Mouse (Mus musculus): ENCODE results near the gene Vsig10.
"Not testable (repeated sequence)": the region's sequence is repeated elsewhere in the genome, so short reads cannot be mapped to it uniquely, and the experiment has no call there.

The Vsig10 gene

DNA sequence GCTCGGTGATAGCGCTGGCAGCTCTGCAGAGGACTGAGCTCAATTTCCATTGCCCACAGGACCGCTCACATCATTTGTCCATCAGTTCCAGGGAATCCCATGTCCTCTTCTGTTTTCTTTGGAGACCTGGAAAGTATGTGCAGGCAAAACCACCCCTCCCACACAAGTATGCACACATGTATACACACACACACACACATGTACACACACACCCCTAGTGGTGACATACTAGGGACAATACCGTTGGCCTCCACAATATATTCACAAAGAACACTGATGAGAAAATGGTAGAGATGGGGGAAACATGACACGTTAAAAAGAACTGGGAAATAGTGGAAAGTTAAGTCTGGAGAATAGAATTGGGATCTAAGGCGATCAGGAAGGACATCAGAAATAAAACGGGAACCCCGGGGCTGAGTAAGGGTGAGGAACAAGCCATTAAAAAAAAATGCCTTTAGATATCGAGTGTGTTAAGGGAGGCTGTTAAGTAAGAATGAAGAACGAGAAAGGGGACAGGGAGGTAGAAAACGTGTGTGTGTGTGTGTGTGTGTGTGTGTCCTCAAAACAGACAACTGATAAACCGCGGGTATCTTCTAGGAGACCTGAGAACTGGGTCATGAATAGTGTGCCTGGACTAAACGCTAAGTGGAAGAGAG, 36.9 kb downstream of the Vsig10 start:
- DNase-seq (ENCODE audit: low read depth, low spot score): no peak

GRCm38 (mm10) chr5:117356365-117357128, 37.7 kb downstream of the Vsig10 start:
- DNase-seq (ENCODE audit: low read depth, low spot score): peak; percentile 89

DNA sequence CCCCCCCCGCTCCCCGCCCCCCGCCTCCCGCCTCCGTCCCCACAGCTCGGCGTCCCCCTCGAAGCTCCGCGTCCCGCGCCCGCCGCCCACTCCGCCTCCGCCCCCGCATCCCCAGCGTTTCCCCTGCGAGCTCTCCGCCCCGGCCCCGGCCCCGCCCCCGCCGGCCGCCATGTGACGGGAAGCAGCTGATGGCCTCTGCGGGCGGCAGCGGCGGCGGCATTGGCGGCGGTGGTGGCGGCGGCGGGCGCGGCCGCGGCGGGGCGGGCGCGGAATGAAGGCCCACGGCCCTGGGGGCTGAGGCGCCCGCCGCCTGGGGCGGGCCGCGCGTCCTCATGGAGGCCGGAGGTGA, 38.2 kb downstream of the Vsig10 start, which contains the start of gene Wsb2:
Gene Wsb2 (plus strand): TSS at position 176 of the 349 bp plus-strand sequence.
- peak; percentile 77 for DNase-seq (ENCODE audit: low read depth, low spot score)

DNA sequence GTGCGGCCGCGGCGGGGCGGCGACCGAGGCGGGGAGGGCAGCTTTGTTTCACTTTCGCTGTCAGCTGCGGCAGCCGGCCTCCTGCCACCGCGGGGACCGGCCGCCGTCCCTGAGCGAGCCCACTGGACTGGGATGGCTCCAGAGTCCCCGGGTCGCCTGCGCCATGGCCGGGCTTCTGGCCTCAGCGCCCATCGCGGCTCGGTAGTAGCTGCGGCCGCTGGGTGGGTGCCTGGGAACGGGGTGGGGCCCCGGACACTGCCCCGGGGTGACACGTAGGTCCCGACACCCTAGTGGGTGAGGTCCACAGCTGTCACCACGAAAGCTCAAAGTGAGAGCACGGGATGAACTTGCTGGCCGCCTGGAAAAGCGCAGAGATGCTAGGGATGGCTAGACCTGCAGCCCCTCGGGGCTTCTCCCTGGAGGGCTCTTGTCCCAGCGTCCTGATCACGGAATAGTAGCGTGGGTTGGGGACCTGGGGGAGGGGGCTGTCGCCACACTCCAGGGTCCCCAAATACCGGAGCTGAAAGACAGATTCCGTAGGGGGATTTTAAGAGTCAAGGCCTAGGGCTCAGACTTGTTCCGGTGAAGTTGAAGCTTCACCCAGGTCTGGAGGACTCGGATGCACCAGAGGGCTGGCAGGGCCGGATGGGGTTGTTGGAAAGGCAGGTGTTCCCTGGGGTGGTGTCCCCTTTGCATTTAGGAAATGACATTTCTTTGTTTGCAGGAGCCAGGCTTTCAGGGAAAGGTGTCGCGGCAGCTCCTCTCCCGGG, 38.8 kb downstream of the Vsig10 start:
- peak; percentile 66 for DNase-seq (ENCODE audit: low read depth, low spot score)

- peak; percentile 43 for DNase-seq (ENCODE audit: low read depth, low spot score)
Measured at GRCm38 (mm10) chr5:117358248-117358630, 39.4 kb downstream of the Vsig10 start.

DNA sequence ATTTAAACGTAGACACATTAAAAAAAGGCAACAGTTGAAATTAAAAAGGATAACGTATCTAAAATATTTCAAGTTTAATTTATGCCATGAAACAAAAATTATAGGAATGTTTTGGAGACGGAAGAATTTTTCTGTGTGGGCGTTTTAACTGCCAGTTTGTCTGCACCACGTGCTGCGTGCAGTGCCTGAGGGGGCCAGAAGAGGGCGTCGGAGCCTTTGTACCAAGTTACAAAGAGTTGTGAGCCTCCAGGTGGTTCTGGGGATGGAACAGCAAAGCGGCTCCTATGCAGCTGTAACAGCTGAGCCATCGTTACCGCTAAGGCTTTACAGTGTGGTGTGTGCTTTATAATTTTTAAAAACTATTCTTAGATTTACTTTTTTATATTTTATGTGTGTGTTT, 39.8 kb downstream of the Vsig10 start:
- peak; percentile 94 for DNase-seq (ENCODE audit: low read depth, low spot score)

DNA sequence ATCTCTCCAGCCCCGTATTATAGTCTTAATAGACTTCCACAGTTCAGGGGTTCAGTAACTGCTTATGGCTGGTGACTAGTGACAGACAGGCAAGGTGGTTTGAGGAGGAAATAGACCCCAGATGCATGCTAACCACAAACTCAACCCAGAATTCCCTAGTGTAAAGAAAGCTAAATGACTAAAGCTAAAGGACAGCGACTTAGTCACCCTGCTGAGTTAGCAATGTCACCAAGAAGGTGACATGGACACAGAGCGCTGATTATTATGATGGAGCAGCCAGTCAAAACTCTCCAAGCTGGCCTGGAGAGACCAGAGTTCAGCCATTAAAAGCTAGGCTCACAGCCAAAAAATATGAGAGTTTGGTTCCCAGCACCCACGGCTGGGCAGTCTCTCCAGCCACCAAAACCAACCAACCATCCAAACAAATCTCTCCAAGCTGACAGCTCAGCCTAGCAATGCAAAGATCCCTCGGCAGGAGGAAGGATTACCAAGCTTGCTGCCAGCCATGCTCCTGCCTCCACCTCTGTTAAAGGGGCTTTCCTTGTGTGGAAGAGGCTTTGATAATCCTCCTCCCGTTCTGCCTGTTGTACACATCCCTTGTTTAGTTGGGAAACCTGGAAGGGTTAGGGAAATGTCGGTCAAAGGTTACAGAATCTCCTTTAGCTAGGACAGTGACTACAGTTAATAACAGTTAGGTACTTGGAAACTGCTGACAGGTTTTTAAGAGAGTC, 40.8 kb downstream of the Vsig10 start:
- no peak for DNase-seq (ENCODE audit: low read depth, low spot score)

DNA sequence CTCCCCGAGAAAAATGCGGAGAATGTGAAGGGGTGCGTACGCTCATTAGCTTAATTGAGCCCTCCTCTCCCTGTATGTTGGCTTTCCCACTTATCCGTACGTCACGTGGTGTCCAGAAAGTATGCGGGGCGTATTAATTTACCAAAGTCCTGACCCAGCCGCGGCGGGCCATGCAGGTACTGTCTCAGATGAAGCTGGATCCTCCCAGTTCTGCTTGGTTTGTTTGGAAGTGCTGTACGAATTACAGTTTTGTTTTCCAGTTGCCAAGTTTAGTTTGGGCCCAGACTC, 41.3 kb downstream of the Vsig10 start:
- DNase-seq (ENCODE audit: low read depth, low spot score): peak; percentile 80

DNA sequence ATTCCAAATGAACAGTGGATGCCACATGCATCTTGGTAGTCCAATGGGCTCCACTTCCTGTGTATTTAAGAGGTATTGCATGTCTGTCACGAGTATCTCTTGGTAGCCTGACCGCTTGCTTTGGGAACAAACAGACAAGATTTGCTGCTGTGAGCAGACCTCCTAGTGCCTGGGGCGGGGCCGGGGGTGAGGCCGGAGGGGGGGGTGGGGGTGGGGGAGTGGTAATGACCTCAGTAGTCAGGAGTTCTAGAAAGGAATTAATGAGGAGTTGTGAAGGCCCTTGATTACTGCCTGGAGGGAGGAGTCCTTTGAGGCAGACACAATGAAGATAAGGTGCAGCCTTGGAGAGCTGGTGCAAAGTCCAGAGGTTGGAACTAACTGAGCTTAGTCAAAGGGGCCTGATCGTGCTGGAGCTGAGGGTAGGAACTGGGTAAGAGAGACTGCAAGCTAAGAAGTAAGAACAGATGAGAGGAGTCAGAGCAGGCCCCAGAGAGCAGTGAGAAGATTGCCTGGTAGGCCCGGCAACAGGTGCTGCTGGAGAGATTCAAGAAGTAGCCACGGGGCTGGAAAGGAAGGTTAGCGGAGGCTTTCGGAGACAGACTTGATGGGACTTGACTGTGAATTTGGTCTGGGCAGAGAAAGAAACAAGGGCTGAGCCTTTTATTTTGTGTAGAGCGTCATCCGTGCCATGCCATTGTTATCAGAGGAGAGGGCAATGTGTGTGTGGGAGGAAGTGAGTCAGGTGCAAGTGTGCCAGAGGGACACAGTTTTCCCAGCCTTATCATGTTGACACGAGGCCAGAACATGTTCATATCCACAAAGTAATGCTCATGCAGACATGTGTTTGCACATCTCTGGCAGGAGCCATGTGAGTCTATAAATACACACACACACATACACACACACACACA, 42.0 kb downstream of the Vsig10 start:
- peak; percentile 80 for DNase-seq (ENCODE audit: low read depth, low spot score)

DNA sequence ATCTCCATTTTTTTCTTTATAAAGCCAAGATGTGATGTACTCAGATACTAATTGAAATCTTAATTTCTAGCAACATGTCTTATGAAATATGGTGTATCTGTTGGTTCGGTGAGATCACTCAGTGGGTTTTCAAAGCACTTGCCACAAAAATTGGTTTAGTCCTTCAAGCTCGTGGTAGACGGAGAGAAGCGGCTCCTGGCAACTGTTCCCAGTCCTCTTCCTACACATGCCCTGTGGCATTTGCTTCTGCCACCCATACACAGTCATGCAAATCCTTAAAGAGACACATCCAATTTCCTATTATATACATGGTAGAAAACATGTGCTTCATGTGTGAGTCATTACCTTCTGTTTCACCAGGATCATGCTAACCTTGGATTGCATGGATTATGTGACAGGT, 42.7 kb downstream of the Vsig10 start:
- DNase-seq (ENCODE audit: low read depth, low spot score): no peak

DNA sequence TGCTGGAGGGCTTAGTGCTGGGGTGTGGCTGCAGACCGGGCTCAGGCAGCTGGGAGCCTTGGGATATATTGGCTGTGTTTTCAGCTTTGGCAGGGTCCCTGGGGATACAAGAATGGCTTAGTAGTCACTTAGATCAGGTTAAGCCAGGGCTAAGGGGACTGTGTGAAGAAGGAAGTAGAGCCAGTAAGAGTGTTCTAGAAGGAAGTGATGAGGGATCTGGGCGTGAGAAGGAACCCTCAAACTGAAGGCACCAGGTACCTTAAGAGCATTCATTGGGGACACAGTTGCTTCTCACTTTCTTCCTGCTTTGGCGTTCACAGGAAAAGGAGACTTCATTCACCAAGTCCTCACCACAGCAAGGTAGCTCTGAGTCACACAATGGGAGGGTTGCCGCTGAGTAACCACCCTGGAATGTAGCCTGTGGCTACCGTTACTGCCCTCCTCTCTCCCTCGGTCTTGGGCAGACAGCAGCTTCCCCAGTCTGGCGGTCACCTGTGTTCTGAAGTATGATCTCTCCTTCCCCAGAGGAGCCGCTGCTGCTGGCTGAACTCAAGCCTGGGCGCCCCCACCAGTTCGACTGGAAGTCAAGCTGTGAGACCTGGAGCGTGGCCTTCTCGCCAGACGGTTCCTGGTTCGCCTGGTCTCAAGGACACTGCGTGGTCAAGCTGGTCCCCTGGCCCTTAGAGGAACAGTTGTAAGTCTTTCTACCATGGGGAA, 44.3 kb downstream of the Vsig10 start:
- no peak for DNase-seq (ENCODE audit: low read depth, low spot score)

DNA sequence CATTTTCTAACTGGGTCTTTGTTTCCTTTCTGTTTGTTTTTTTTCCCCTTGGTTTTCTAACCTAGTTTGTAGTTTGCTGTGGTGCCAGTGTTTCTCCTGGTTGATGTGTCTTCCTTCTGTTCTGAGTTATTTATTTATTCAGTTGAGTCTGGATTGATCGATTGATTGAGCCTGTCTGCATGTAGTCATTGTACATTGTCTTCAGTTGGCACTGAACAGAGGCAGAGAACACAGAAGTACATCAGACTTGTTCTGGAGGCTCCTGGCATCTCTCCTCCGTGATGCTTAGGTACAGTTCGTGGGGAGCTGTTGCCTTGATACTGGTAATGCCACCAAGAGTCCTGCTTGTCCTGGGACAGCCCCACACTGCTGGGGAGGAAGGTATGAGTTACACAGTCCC, 45.9 kb downstream of the Vsig10 start:
- DNase-seq (ENCODE audit: low read depth, low spot score): no peak

DNA sequence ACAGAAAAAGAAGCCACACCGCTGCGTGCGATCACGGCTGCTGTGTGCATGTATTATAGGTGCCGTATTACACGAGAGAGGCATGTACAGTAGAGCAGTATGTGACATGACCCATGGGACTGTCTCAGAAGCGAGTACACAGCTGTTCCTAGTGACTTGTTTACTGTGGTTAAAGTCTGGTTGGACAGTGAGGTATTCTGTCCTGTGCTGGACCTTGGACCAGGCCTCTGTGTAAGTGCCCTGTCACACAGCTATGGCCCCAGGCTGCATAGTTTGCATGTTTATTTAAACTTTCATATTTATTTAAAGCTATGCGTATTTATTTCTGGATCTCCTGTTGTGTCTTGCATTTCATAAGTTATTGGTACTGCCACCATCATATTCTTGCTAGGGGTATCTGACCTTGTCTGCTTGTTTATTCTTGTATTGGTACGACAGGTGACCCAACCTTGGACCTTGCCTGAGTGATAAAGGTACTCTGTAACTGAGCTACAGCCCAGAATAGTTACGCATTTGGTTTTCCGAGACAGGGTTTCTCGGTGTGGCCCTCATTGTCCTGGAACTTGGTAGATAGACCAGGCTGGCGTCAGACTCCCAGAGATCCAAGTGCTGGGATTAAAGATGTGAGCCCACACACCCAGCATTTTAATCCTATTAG, 47.1 kb downstream of the Vsig10 start:
- no peak for DNase-seq (ENCODE audit: low read depth, low spot score)

DNA sequence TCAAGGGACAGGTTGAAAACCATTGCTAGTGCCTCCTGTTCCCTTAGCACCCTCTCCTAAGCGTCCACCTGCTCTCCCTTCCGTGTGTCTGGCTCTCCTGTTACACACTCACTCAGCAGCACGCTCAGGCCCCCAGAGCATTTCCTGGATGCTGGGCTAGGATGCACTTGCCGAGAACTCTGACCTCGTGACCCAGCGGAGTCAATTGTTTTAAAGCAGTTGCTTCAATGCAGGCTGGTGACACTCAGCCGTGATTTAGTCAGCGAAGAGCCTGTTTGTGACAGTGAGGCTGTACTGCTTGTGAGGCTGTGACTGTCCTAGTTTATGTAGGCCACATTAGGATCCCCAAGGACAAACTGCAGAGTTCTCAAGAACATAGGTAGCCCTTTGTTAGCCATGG, 48.3 kb downstream of the Vsig10 start:
- no peak for DNase-seq (ENCODE audit: low read depth, low spot score)

DNA sequence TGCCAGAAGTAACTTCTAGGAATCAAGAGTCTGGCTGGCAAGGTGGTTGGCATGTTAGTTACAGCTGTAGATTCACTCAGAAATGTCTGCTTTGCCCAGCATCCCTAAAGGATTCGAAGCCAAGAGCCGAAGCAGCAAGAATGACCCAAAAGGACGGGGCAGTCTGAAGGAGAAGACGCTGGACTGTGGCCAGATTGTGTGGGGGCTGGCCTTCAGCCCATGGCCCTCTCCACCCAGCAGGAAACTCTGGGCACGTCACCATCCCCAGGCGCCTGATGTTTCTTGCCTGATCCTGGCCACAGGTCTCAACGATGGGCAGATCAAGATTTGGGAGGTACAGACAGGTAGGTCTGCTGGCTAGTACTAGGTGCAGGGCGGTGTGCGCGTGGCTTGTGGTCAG, 51.7 kb downstream of the Vsig10 start:
- DNase-seq (ENCODE audit: low read depth, low spot score): no peak

GRCm38 (mm10) chr5:117373418-117373817, 54.5 kb downstream of the Vsig10 start:
- no peak for DNase-seq (ENCODE audit: low read depth, low spot score)

DNA sequence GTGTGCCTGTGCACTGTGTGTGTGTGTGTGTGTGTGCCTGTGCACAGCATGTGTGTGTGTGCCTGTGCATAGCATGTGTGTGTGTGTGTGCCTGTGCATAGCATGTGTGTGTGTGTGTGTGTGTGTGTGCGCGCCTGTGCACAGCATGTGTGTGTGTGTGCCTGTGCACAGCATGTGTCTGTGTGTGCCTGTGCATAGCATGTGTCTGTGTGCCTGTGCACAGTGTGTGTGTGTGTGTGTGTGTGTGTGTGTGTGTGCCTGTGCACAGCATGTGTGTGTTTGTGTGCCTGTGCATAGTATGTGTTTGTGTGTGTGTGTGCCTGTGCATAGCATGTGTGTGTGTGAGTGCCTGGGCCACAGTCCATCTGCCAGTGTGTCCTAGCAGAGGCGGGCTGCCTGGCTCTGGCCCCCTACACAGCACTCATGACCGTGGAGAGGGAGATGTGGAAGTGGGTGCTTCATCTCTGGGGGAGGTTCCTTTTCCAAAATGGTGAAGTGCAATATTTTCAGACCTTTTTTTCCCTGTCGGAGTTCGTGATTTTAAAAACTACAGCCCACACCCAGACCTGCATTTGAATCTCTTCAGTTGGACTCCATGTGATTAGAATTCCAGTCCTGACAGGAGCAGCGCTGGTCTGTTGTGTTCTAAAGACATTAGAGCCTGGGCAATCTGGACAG, 55.6 kb downstream of the Vsig10 start:
- DNase-seq (ENCODE audit: low read depth, low spot score): no peak

- no peak for DNase-seq (ENCODE audit: low read depth, low spot score)
Measured at GRCm38 (mm10) chr5:117376331-117376761, 57.5 kb downstream of the Vsig10 start.

DNA sequence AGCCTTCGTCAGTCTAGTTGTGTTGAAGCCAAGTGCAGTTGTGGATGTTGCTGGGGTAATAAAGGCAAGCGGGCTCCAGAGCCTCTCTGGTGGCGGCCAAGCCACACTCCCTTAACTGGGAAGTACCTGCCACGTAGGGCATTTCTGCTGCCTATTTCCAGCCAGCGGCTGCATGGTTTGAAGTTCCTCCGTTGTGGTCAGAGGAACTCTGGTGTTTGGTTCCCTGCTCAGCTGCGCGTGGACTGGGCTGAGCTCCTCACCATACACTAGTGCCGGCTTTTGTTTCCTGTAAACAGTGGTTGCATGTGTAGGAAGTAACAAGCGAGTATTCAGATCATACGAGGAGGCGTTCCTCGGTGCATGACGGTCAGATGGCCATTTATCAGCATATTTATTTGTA, 58.8 kb downstream of the Vsig10 start:
- DNase-seq (ENCODE audit: low read depth, low spot score): not testable (repeated sequence)
